Mouse (Mus musculus): Measurements from ENCODE around the gene Srpr. TPM values are rescaled to one million over a fixed set of nuclear protein-coding genes. Genes with fewer than 3 reads are reported as not detected.

The Srpr gene
- polyA plus RNA-seq, 1 experiment from 2014 or later: 108 TPM

DNA sequence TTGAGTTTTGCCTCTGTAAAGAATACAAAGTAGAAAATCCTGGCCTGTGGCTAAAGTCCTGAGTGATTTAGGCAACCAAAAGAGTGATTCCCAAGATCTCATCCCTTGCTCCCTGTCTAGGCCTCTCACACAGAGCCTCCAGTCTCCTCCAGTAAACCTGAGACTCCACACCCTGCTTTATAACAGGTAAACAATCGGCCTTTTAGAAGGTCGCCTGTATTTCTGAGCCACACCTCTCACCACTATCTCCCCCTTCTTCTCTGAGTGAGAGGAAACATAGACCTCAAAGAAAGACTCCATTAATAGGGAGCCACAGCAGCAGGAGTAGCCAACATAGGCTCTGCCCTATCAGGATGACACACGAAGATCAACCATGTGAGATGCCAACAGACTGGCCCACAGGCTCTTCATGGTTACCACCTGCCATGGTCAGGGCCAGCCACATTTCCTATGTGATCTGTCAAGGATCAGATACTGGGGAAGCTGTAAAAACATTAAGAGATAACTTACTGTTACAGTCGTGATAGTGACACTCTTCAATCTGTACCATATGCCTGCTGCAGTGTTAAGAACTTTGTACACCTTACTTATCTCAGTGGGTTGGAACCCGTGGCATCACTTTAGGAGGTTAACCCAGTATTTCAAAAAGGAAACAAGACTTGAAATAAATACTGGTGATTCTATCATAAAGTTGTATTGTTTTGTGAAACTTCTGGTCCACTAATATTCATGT is 35.7 kb upstream of the Srpr start:
- no peak for DNase-seq (ENCODE audit: low spot score)
- H3K27ac ChIP-seq (replicated peaks; ENCODE audit: low read depth, low read length): no peak overlapping the region

DNA sequence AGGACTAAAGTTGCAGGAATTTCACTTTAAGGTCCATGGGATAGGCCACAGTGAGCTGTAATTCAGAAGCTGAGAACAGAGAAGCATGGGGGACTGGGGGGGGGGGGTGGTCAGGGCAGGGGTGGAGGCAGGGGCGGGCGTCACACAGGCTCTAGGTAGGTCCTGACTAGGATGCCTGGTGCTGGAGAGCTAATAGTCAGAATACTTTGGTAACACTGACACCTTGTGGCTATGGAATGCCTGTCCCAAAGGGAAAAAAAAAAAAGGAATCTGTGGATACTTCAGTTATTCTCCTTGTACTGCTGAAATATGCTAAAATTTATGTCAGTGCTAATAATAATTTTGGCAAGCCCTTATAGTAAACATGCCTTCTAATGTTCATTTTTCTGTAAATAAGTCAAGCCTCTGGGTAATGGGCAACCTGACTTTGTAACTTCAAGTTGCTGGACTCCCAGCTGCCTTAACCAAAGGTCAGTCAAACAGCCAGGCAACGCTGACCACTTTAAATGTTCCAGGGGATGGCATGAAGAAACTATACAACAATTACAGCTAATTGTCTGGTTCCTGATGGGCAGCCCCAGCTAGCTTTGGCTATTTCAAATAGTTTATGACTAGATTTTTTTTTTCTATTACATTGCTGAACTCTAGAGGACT is 33.7 kb upstream of the Srpr start:
- WGBS: 40% methylated on average over 3 of the region's 3 CpGs
- ATAC-seq (ENCODE audit: insufficient number of reproducible peaks, low FRiP score, low TSS enrichment, low read depth) (0 out of 2 replicates have a peak, but pooled peaks have one; percentile 39), DNase-seq (ENCODE audit: low spot score) (peak; percentile 29)
- Histone ChIP-seq H3K4me3 (ENCODE audit: low read depth, low read length) (no peak overlapping the region), H3K27me3 (ENCODE audit: control insufficient read depth, insufficient read depth, low read length) (no peaks in the 10 kb centered on the region), H3K9ac (ENCODE audit: low read length) (no peak overlapping the region), H3K4me1 (ENCODE audit: control insufficient read depth, insufficient read depth, low read length) (no peaks in the 10 kb centered on the region), H3K9me3 (ENCODE audit: control insufficient read depth, low read length) (no peaks in the 10 kb centered on the region), H3K4me2 (ENCODE audit: low read depth, severe bottlenecking) (no peak overlapping the region), H3K36me3 (ENCODE audit: control insufficient read depth, insufficient read depth, low read length) (no peaks in the 10 kb centered on the region; the same call in 1 of the 2 replicates), H3K27ac (replicated peaks; ENCODE audit: low read depth, low read length) (no peak overlapping the region)

More for the DNA sequence above, 35.7 kb upstream of the Srpr start:
- H3K4me3 ChIP-seq (ENCODE audit: low read depth, low read length): no peak overlapping the region
- no peak for ATAC-seq (ENCODE audit: insufficient number of reproducible peaks, low FRiP score, low TSS enrichment, low read depth)
- no peak overlapping the region for H3K9ac ChIP-seq (ENCODE audit: low read length)
- H3K4me1 ChIP-seq (ENCODE audit: control insufficient read depth, insufficient read depth, low read length): no peaks in the 10 kb centered on the region
- no peaks in the 10 kb centered on the region for H3K9me3 ChIP-seq (ENCODE audit: control insufficient read depth, low read length)
- WGBS: 81% methylated on average over 5 of the region's 5 CpGs
- no peaks in the 10 kb centered on the region for H3K27me3 ChIP-seq (ENCODE audit: control insufficient read depth, insufficient read depth, low read length)
- H3K4me2 ChIP-seq (ENCODE audit: low read depth, severe bottlenecking): no peak overlapping the region
- H3K36me3 ChIP-seq (ENCODE audit: control insufficient read depth, insufficient read depth, low read length): no peaks in the 10 kb centered on the region

DNA sequence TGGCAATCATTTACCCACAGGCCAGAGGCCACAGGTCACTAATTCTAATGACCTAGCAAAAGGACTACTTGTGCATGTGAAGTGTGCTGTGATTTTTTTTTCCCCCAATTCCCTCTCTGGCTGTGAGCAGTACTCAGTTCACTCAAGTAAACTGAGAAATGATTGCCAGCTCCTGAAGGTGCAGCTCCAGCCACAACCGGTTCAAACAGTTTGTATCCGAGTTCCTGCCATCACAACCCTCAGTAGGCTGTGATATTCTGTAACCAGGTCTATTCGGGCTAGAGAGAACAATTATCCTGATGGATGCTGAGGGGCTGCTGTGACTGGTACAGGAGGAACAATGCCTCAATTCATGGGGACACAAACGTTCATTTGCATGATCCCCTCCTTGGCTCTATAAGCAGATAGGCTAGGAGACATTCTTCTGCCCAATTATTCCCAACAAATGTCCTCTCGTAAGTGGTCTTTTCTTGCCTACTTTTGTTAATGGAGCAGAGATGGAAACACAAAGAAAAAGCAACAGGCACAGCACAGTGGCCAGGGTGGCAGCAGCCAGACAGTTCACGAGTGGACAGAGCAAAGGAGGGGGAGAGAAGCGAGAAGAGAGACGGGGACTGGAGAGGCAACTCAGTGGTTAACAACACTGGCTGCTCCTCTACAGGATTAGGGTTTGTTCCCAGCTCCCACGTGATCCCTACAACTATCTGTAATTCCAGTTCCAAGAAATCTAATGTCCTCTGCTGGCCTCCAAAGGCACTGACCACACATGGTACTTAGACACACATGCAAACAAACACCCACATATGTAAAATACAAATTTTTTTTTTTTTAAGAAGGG is 33.0 kb upstream of the Srpr start:
- no peaks in the 10 kb centered on the region for H3K9me3 ChIP-seq (ENCODE audit: control insufficient read depth, low read length)
- 77% methylated on average over 9 of the region's 9 CpGs for WGBS
- H3K4me1 ChIP-seq (ENCODE audit: control insufficient read depth, insufficient read depth, low read length): no peaks in the 10 kb centered on the region
- no peaks in the 10 kb centered on the region for H3K27me3 ChIP-seq (ENCODE audit: control insufficient read depth, insufficient read depth, low read length)
- no peak overlapping the region for H3K4me3 ChIP-seq (ENCODE audit: low read depth, low read length)
- DNase-seq (ENCODE audit: low spot score): no peak
- no peak overlapping the region for H3K27ac ChIP-seq (replicated peaks; ENCODE audit: low read depth, low read length)
- H3K36me3 ChIP-seq (ENCODE audit: control insufficient read depth, insufficient read depth, low read length): no peaks in the 10 kb centered on the region; the same call in 1 of the 2 replicates
- no peak overlapping the region for H3K9ac ChIP-seq (ENCODE audit: low read length)
- no peak for ATAC-seq (ENCODE audit: insufficient number of reproducible peaks, low FRiP score, low TSS enrichment, low read depth)
- H3K4me2 ChIP-seq (ENCODE audit: low read depth, severe bottlenecking): no peak overlapping the region

DNA sequence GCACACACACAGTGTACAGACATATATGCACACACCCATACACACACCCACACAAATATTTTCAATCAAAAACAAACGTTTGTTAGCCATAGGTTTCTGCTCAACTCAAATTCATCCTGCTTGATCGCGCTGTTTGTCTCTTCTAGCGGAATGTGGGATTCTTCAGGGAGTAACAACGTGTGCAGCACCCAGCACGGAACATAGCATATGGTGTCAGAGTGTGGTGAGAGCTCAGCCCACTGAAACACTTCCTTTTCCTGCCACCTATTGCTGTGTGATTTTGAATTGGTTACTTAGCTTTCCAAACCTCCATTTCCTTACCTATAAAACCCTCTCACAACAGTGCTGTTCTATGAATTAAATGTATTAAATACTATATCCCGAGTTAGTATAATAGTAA is 29.9 kb upstream of the Srpr start:
- Histone ChIP-seq H3K27me3 (ENCODE audit: control insufficient read depth, insufficient read depth, low read length) (no peaks in the 10 kb centered on the region), H3K9me3 (ENCODE audit: control insufficient read depth, low read length) (no peaks in the 10 kb centered on the region), H3K9ac (ENCODE audit: low read length) (no peak overlapping the region), H3K4me2 (ENCODE audit: low read depth, severe bottlenecking) (no peak overlapping the region), H3K36me3 (ENCODE audit: control insufficient read depth, insufficient read depth, low read length) (no peaks in the 10 kb centered on the region; the same call in 1 of the 2 replicates), H3K4me3 (ENCODE audit: low read depth, low read length) (no peak overlapping the region), H3K4me1 (ENCODE audit: control insufficient read depth, insufficient read depth, low read length) (no peaks in the 10 kb centered on the region), H3K27ac (replicated peaks; ENCODE audit: low read depth, low read length) (no peak overlapping the region)
- ATAC-seq (ENCODE audit: insufficient number of reproducible peaks, low FRiP score, low TSS enrichment, low read depth) (no peak), DNase-seq (ENCODE audit: low spot score) (no peak)
- WGBS: 91% methylated on average over 7 of the region's 7 CpGs

DNA sequence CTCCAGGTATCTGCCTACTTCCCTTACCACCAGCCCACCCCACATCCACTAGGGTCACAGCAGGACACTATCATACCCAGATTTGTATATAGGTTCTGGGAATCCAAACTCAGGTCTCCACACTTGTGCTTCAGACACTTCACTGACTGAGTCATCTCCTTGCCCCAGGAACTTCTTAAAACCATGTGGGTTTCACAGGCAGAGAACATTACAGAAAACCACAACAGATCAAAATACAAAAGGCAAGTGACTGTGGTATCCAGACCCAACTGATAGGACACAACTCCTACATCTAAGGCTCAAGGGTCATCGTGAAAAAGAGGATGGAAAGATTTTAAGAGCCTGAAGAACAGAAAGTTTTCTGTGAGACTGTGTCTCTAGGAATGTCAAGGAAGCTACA is 26.6 kb upstream of the Srpr start:
- no peak overlapping the region for H3K9ac ChIP-seq (ENCODE audit: low read length)
- 85% methylated on average over 1 of the region's 1 CpGs for WGBS
- ATAC-seq (ENCODE audit: insufficient number of reproducible peaks, low FRiP score, low TSS enrichment, low read depth) (no peak), DNase-seq (ENCODE audit: low spot score) (no peak)
- H3K27ac ChIP-seq (replicated peaks; ENCODE audit: low read depth, low read length): no peak overlapping the region
- no peaks in the 10 kb centered on the region for H3K27me3 ChIP-seq (ENCODE audit: control insufficient read depth, insufficient read depth, low read length)
- H3K4me1 ChIP-seq (ENCODE audit: control insufficient read depth, insufficient read depth, low read length): no peaks in the 10 kb centered on the region
- no peak overlapping the region for H3K4me2 ChIP-seq (ENCODE audit: low read depth, severe bottlenecking)
- H3K36me3 ChIP-seq (ENCODE audit: control insufficient read depth, insufficient read depth, low read length): no peaks in the 10 kb centered on the region; the same call in 1 of the 2 replicates
- no peaks in the 10 kb centered on the region for H3K9me3 ChIP-seq (ENCODE audit: control insufficient read depth, low read length)
- no peak overlapping the region for H3K4me3 ChIP-seq (ENCODE audit: low read depth, low read length)

DNA sequence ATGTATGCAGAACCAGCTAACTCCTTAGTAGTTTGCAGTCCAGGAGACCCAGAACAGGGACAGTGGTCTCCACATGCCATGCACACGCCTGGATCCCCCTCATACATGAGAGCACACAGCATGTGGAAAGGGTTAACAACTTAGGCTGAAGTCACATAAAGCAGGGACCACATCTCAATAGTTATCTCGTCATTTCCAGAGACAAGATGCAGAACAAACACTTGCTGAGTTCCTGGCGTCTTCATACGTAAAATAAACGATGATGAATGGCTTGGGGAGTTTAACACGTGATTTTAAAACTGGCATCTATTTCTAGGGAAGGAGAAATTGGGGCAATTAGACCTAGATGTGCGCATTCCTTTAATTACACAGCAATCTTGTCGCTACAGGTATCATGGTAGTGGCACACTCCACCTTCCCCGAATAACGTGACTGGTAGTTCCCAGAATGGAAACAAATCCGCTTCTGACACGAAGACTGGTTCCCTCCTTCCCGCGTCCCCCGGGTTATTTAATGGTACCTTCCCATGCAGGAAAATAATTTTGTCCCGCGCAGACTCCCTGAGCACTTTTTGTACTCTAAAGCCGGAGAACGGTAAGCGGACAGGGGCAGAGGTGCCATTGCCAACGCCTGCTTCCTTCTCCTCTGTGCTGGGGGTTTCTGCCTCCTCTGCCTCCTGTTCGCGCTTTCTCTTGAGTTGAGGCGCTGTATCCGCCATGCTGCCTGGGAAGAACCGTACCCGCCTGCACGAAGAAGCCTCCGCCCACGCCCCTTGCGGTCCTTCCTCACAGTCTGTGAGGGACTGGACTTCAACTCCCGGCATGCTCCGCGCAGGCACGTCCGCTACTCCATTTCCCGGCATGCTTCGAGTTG is 24.5 kb upstream of the Srpr start, which contains the start of gene Dcps:
TSS of gene Dcps (minus strand) at position 811 of the 873 bp plus-strand sequence.
- peak within 1 kb of the TSS; percentile 56; the same call in 1 of the 2 replicates for H3K27ac ChIP-seq (replicated peaks; ENCODE audit: low read depth, low read length)
- H3K4me3 ChIP-seq (ENCODE audit: low read depth, low read length): peak within 1 kb of the TSS; percentile 64
- DNase-seq (ENCODE audit: low spot score) (peak; percentile 96), ATAC-seq (ENCODE audit: insufficient number of reproducible peaks, low FRiP score, low TSS enrichment, low read depth) (peak; percentile 94)
- no peaks in the 10 kb centered on the region for H3K27me3 ChIP-seq (ENCODE audit: control insufficient read depth, insufficient read depth, low read length)
- under 1% methylated on average over 38 of the region's 38 CpGs for WGBS
- H3K9me3 ChIP-seq (ENCODE audit: control insufficient read depth, low read length): no peaks in the 10 kb centered on the region
- H3K4me2 ChIP-seq (ENCODE audit: low read depth, severe bottlenecking): peak within 1 kb of the TSS; percentile 58
- H3K9ac ChIP-seq (ENCODE audit: low read length): peak within 1 kb of the TSS; percentile 70
- H3K4me1 ChIP-seq (ENCODE audit: control insufficient read depth, insufficient read depth, low read length): no peaks in the 10 kb centered on the region
- no peaks in the 10 kb centered on the region; the same call in 1 of the 2 replicates for H3K36me3 ChIP-seq (ENCODE audit: control insufficient read depth, insufficient read depth, low read length)

DNA sequence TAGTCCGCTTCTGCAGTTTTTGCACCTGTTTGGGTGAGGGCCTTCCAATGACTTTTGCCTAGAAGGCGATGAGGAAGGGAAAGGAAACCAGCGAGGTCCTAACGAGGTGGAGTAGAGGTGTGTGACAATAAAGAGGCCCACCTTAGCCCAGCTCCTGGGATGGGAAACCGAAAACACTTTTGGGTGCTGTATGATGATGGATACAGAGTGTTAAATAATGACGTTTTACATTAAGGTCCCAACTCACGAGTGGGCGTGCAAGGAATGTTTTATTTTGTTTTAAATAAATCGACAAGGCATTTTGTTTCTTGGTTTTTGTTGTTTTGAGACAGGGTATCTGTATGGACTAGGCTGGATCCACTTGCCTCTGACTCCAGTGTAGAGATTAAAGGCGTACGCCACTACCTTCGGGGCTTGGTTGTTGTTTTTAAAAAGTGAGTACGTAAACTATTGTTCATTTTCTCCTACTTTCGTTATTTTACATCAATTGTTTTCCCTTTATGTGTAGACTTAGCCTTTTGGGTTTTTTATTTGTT is 23.8 kb upstream of the Srpr start:
- Histone ChIP-seq H3K36me3 (ENCODE audit: control insufficient read depth, insufficient read depth, low read length) (no peaks in the 10 kb centered on the region), H3K4me2 (ENCODE audit: low read depth, severe bottlenecking) (peak overlapping the region; percentile 58), H3K9me3 (ENCODE audit: control insufficient read depth, low read length) (no peaks in the 10 kb centered on the region), H3K4me1 (ENCODE audit: control insufficient read depth, insufficient read depth, low read length) (no peaks in the 10 kb centered on the region), H3K27ac (replicated peaks; ENCODE audit: low read depth, low read length) (no peak overlapping the region; the same call in 1 of the 2 replicates), H3K9ac (ENCODE audit: low read length) (no peak overlapping the region), H3K27me3 (ENCODE audit: control insufficient read depth, insufficient read depth, low read length) (no peaks in the 10 kb centered on the region), H3K4me3 (ENCODE audit: low read depth, low read length) (peak overlapping the region; percentile 64; the same call in 1 of the 2 replicates)
- no peak for DNase-seq (ENCODE audit: low spot score)
- peak; percentile 27; the same call in 1 of the 2 replicates for ATAC-seq (ENCODE audit: insufficient number of reproducible peaks, low FRiP score, low TSS enrichment, low read depth)
- WGBS: 52% methylated on average over 14 of the region's 14 CpGs
